Mouse (Mus musculus): ENCODE measurements around the gene Thra. TPM values are rescaled to one million over a fixed set of nuclear protein-coding genes. Genes with fewer than 3 reads are reported as not detected.

The Thra gene
- total and polyA plus RNA-seq, 2 experiments from 2014 or later = 44.0 to 234 TPM

- 0 out of 2 replicates have a peak, but pooled peaks have one; percentile 8 for ATAC-seq (ENCODE audit: insufficient read depth, low read depth)
- Histone ChIP-seq H3K27ac (ENCODE audit: low read depth) (no peak overlapping the region; the same call in 1 of the 2 replicates), H3K9ac (replicated peaks; ENCODE audit: low read depth, low read length) (no peak overlapping the region), H3K36me3 (replicated peaks; ENCODE audit: control insufficient read depth, insufficient read depth, low read length) (peaks cover 43% of the 10 kb centered on the region), H3K4me2 (ENCODE audit: low read depth, low read length) (no peak overlapping the region), H3K27me3 (ENCODE audit: control insufficient read depth, insufficient read depth, low read length) (no peaks in the 10 kb centered on the region), H3K4me3 (ENCODE audit: low read depth, low read length) (no peak overlapping the region), H3K9me3 (replicated peaks; ENCODE audit: control insufficient read depth, low read length) (no peaks in the 10 kb centered on the region), H3K4me1 (ENCODE audit: control insufficient read depth, insufficient read depth) (no peaks in the 10 kb centered on the region)
- DNase-seq (ENCODE audit: low spot score) = no peak
- WGBS = 75% methylated on average over 14 of the region's 14 CpGs
- TF ChIP-seq EP300 (IDR thresholded peaks at IDR 0.05; ENCODE audit: low read depth) = no peak
- TF ChIP-seq CTCF (IDR thresholded peaks at IDR 0.05; ENCODE audit: low read depth) = no peak
These were observed 43.8 kb upstream of the Thra start for GRCm38 (mm10) chr11:98696454-98697216.

DNA sequence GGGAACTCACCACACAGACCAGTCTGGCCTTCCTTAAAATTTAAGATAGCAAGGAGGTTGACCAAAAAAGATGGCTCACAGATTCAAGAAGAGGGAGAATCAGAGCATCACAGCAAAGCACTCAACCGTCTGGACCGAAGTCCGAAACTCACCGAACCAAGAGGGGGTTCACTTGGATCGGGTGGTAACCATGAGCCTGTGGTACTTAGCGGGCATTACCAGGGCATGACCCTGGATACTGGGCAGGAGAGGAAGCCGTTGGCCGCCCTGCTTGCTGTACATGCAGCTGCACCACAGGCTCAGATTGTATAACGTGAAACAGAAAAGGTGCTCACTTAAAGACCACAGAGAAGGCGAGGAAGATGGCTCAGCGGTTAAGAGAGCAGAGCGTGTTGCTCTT, 43.2 kb upstream of the Thra start:
- ATAC-seq (ENCODE audit: insufficient read depth, low read depth) (no peak), DNase-seq (ENCODE audit: low spot score) (no peak)
- TF ChIP-seq CTCF (IDR thresholded peaks at IDR 0.05; ENCODE audit: low read depth) (no peak), EP300 (IDR thresholded peaks at IDR 0.05; ENCODE audit: low read depth) (no peak)
- WGBS = 89% methylated on average over 12 of the region's 12 CpGs
- Histone ChIP-seq H3K27ac (ENCODE audit: low read depth) (no peak overlapping the region), H3K36me3 (replicated peaks; ENCODE audit: control insufficient read depth, insufficient read depth, low read length) (peaks cover 37% of the 10 kb centered on the region), H3K4me2 (ENCODE audit: low read depth, low read length) (no peak overlapping the region), H3K9me3 (replicated peaks; ENCODE audit: control insufficient read depth, low read length) (no peaks in the 10 kb centered on the region), H3K4me1 (ENCODE audit: control insufficient read depth, insufficient read depth) (no peaks in the 10 kb centered on the region), H3K9ac (replicated peaks; ENCODE audit: low read depth, low read length) (no peak overlapping the region), H3K27me3 (ENCODE audit: control insufficient read depth, insufficient read depth, low read length) (no peaks in the 10 kb centered on the region), H3K4me3 (ENCODE audit: low read depth, low read length) (no peak overlapping the region)

DNA sequence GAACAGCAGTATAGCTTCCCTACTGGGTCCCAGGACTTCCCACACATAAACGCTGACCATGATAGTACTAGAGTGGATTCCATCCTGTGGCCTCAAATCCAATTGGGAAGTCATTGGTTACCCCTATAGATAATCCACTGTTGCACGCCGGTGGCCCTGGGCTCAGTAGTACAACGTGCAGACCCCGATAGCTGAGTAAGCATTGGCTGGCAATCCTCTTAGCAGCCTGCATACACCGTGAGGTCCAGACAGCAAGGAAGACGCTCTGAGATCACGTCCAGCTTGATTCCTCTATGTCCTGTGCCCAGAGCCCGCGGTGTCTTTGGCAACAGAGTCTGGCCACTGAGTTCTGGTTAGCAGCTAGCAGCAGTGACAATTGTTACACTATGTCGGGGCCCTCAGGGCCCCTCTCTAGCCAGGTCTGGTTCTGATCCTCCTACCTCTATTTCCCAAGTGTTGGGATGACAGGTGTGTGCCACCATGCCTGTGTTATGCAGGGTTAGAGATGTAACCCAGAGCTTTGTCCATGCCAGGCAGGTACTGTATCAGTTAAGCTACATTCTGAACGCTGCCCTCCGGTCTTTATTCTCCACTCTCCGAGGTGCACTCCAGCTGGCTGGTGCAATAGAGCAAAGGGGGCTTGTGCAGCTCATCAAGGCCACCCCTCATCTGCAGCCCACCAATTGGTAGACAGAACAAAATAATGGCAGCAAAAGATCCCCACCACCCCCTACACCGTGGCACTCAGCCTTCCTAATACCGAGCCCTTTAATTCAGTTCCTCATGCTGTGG, 41.4 kb upstream of the Thra start:
- no peaks in the 10 kb centered on the region for H3K4me1 ChIP-seq (ENCODE audit: control insufficient read depth, insufficient read depth)
- DNase-seq (ENCODE audit: low spot score) (no peak), ATAC-seq (ENCODE audit: insufficient read depth, low read depth) (no peak)
- no peak overlapping the region for H3K9ac ChIP-seq (replicated peaks; ENCODE audit: low read depth, low read length)
- WGBS = 79% methylated on average over 16 of the region's 16 CpGs
- H3K4me3 ChIP-seq (ENCODE audit: low read depth, low read length) = no peak overlapping the region
- no peak overlapping the region for H3K4me2 ChIP-seq (ENCODE audit: low read depth, low read length)
- peaks cover 21% of the 10 kb centered on the region for H3K36me3 ChIP-seq (replicated peaks; ENCODE audit: control insufficient read depth, insufficient read depth, low read length)
- H3K27ac ChIP-seq (ENCODE audit: low read depth) = no peak overlapping the region
- TF ChIP-seq EP300 (IDR thresholded peaks at IDR 0.05; ENCODE audit: low read depth) (no peak), CTCF (IDR thresholded peaks at IDR 0.05; ENCODE audit: low read depth) (no peak)
- no peaks in the 10 kb centered on the region for H3K9me3 ChIP-seq (replicated peaks; ENCODE audit: control insufficient read depth, low read length)
- H3K27me3 ChIP-seq (ENCODE audit: control insufficient read depth, insufficient read depth, low read length) = no peaks in the 10 kb centered on the region

DNA sequence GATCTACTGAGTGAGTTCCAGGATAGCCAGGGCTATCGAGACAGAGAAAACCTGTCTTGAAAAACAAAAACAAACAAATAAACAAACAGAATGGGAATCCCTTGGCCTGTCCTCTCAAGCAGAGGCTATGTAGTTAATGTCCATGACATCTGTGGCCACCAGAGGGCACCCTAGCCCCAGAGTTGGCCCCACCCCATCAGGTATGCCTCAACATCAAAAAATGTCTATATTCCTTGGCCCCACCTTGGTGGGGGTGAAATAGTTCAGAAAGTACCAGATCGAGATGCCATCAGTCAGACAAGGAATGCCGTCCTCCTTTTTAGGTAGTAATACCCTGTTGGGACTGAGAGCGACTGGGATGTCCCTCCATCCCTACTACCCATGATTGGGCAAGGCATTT, 40.5 kb upstream of the Thra start:
- 30% methylated on average over 4 of the region's 4 CpGs for WGBS
- Histone ChIP-seq H3K4me2 (ENCODE audit: low read depth, low read length) (no peak overlapping the region), H3K27ac (ENCODE audit: low read depth) (no peak overlapping the region), H3K4me1 (ENCODE audit: control insufficient read depth, insufficient read depth) (no peaks in the 10 kb centered on the region), H3K9me3 (replicated peaks; ENCODE audit: control insufficient read depth, low read length) (no peaks in the 10 kb centered on the region), H3K36me3 (replicated peaks; ENCODE audit: control insufficient read depth, insufficient read depth, low read length) (peaks cover 21% of the 10 kb centered on the region), H3K9ac (replicated peaks; ENCODE audit: low read depth, low read length) (no peak overlapping the region), H3K4me3 (ENCODE audit: low read depth, low read length) (no peak overlapping the region), H3K27me3 (ENCODE audit: control insufficient read depth, insufficient read depth, low read length) (no peaks in the 10 kb centered on the region)
- TF ChIP-seq EP300 (IDR thresholded peaks at IDR 0.05; ENCODE audit: low read depth) (no peak), CTCF (IDR thresholded peaks at IDR 0.05; ENCODE audit: low read depth) (peak; percentile 84)
- ATAC-seq (ENCODE audit: insufficient read depth, low read depth) (peak; percentile 56; the same call in 1 of the 2 replicates), DNase-seq (ENCODE audit: low spot score) (peak; percentile 73)

DNA sequence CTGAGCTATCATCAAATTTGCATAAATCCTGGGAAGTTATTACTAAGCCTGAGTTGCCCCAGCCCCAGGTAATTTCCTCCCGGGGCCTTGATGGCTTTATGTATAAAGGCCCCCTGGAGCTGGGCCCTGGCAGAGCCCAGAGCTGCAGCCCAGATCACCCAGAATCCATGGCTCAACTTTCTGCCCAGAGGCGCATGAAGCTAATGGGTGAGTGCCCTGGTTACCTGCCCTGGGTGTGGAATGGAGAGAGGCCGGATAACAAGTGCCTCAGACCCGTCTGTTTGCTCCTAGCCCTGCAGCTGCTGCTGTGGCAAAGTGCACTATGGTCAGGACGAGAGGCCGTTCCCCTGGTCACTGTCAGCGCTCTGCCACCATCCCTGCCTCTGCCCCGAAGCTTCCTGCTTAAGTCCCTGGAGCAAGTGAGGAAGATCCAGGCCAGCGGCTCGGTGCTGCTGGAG, 39.2 kb upstream of the Thra start, which contains the start of gene Csf3:
Csf3 (plus strand) TSS at position 51 of the 458 bp plus-strand sequence.
- no peak for DNase-seq (ENCODE audit: low spot score)
- no peak for ATAC-seq (ENCODE audit: insufficient read depth, low read depth)
- WGBS = 49% methylated on average over 10 of the region's 10 CpGs

More for the DNA sequence above, 39.2 kb upstream of the Thra start, which contains the start of gene Csf3:
- no peak within 1 kb of the TSS for H3K27ac ChIP-seq (ENCODE audit: low read depth)
- H3K4me3 ChIP-seq (ENCODE audit: low read depth, low read length) = no peak within 1 kb of the TSS
- no peak within 1 kb of the TSS for H3K9ac ChIP-seq (replicated peaks; ENCODE audit: low read depth, low read length)
- no peaks in the 10 kb centered on the region for H3K4me1 ChIP-seq (ENCODE audit: control insufficient read depth, insufficient read depth)
- H3K9me3 ChIP-seq (replicated peaks; ENCODE audit: control insufficient read depth, low read length) = no peaks in the 10 kb centered on the region
- no peak within 1 kb of the TSS for H3K4me2 ChIP-seq (ENCODE audit: low read depth, low read length)
- H3K27me3 ChIP-seq (ENCODE audit: control insufficient read depth, insufficient read depth, low read length) = no peaks in the 10 kb centered on the region
- peaks cover 25% of the 10 kb centered on the region for H3K36me3 ChIP-seq (replicated peaks; ENCODE audit: control insufficient read depth, insufficient read depth, low read length)
- no peak for TF ChIP-seq EP300 (IDR thresholded peaks at IDR 0.05; ENCODE audit: low read depth)
- no peak for TF ChIP-seq CTCF (IDR thresholded peaks at IDR 0.05; ENCODE audit: low read depth)
